Mouse (Mus musculus) intestine, embryonic 14.5 days (tissue): ENCODE measurements at regions not wholly inside any gene's neighbourhood (a gene's known extent, or its start where the extent isn't known, plus 50 kb on each side); places are given as distances from the start of the nearest gene placed in this dataset.

Experiments used
- ATAC-seq: fragments of 200-750 bp; cut with Nextera tagmentation; replicated peaks from 2 replicates; pipeline ENCODE4 v1.8.0; 2017; ENCODE audit warnings: low read depth, moderate number of reproducible peaks, moderate TSS enrichment, moderate library complexity; ENCODE audit not compliant: low FRiP score, low TSS enrichment
- DNase-seq: peaks from one replicate; pipeline ENCODE4 v3.0.0-alpha.2; 2018; ENCODE audit warnings: low spot score
- H3K27ac ChIP-seq: fragments of 300-500 bp; sonication (generic); 2 replicates; pipeline ENCODE4 v1.5.1; 2014; ENCODE audit warnings: low read depth, mild to moderate bottlenecking, control low read depth
- H3K27me3 ChIP-seq: fragments of 300-500 bp; sonication (generic); replicated peaks from 2 replicates; pipeline ENCODE4 v1.6.1; 2014; ENCODE audit warnings: low read length, control low read depth; ENCODE audit not compliant: control insufficient read depth, insufficient read depth
- H3K36me3 ChIP-seq: fragments of 300-500 bp; sonication (generic); 2 replicates; pipeline ENCODE4 v1.6.1; 2014; ENCODE audit warnings: low read length, control low read depth; ENCODE audit not compliant: control insufficient read depth, insufficient read depth
- H3K4me1 ChIP-seq: fragments of 300-500 bp; sonication (generic); replicated peaks from 2 replicates; pipeline ENCODE4 v1.6.1; 2014; ENCODE audit warnings: low read length, control low read depth, mixed read lengths; ENCODE audit not compliant: control insufficient read depth, insufficient read depth
- H3K4me2 ChIP-seq: fragments of 300-500 bp; sonication (generic); 2 replicates; pipeline ENCODE4 v1.6.1; 2014; ENCODE audit warnings: low read length
- H3K4me3 ChIP-seq: fragments of 300-500 bp; sonication (generic); 2 replicates; pipeline ENCODE4 v1.5.1; 2014; ENCODE audit warnings: low read depth, low read length, control low read depth, mixed read lengths
- H3K9ac ChIP-seq: fragments of 300-500 bp; sonication (generic); 2 replicates; pipeline ENCODE4 v1.6.1; 2014; ENCODE audit warnings: mild to moderate bottlenecking, low read length
- H3K9me3 ChIP-seq: fragments of 300-500 bp; sonication (generic); 2 replicates; pipeline ENCODE4 v1.6.1; 2016; ENCODE audit warnings: low read length, control low read depth; ENCODE audit not compliant: control insufficient read depth
- WGBS: fragments of 180-500 bp; shearing (Covaris S2); extraction: QIAGEN DNeasy Blood & Tissue Kit; methylation state at CpG from one replicate; pipeline ENCODE4 v1.1.7; 2014; 5-methylcytosine and 5-hydroxymethylcytosine counted together

- Histone ChIP-seq H3K27me3 (no peaks in the 10 kb centered on the region), H3K4me3 (peak overlapping the region; percentile 36), H3K4me2 (peak overlapping the region; percentile 63), H3K27ac (peak overlapping the region; percentile 58), H3K9me3 (no peaks in the 10 kb centered on the region), H3K9ac (peak overlapping the region; percentile 66), H3K36me3 (no peaks in the 10 kb centered on the region), H3K4me1 (no peaks in the 10 kb centered on the region; the same call in 1 of the 2 replicates)
- WGBS: 25% methylated on average over 13 of the region's 13 CpGs
- ATAC-seq (no peak; the same call in none of the 2 replicates), DNase-seq (no peak)
Observed at GRCm38 (mm10) chr15:36937757-36938498, 69.6 kb downstream of the Zfp706 start.

DNA sequence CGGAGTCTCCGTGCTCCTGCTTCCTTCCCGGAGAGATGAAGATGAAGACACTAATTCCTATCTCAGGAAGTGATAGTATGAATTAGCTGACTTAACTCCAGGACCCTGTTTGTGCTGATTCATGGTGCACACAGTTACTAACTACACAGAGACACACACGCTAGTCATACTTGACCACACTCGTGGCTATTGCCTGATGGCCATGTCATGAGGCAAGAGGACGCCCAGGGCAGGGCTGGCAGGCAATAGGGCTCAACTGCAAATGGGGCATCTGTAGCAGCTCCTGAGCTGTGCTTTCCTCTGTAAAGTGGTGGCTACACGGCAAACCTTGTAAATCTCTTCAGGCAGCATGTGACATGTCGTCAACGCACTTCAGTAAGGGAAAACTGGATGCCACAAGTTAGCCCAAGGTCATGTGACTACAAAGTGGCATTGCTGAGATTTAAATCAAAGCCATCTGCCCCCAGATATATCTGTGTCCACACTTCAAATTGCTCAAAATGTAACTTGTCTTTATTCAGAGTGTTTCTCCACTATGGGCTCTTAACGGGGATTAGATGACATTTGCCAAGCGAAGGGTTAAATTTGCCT, 70.4 kb downstream of the Zfp706 start:
- WGBS: 89% methylated on average over 11 of the region's 11 CpGs
- Histone ChIP-seq H3K36me3 (no peaks in the 10 kb centered on the region), H3K4me3 (no peak overlapping the region), H3K9ac (no peak overlapping the region), H3K27me3 (no peaks in the 10 kb centered on the region), H3K4me1 (no peaks in the 10 kb centered on the region; the same call in 1 of the 2 replicates), H3K27ac (no peak overlapping the region), H3K4me2 (no peak overlapping the region), H3K9me3 (no peaks in the 10 kb centered on the region)
- ATAC-seq: no peak
- no peak for DNase-seq

DNA sequence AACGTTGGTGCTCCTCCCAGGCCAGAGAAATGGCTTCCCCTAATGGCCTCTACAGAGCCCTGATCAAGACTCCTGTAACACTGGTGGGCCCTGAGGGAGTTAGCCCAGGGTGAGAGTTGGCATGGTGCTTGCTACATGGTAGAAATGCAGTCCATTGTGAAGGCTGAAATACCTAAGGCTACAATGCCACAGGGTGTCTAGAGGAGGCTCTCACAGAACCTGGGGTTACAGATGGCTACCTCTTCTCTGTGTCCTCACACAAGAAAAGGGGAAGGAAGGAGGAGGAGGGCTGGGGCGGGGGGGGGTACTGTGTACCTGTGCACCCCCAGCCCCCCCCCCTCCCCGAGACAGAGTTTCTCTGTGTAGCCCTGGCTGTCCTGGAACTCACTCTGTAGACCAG, 72.8 kb downstream of the Zfp706 start:
- Histone ChIP-seq H3K36me3 (no peaks in the 10 kb centered on the region), H3K9me3 (no peaks in the 10 kb centered on the region), H3K9ac (no peak overlapping the region), H3K4me1 (no peaks in the 10 kb centered on the region; the same call in 1 of the 2 replicates), H3K4me3 (no peak overlapping the region), H3K4me2 (no peak overlapping the region), H3K27me3 (no peaks in the 10 kb centered on the region), H3K27ac (no peak overlapping the region)
- 58% methylated on average over 3 of the region's 3 CpGs for WGBS
- ATAC-seq (no peak), DNase-seq (no peak)

GRCm38 (mm10) chr15:36933581-36933991, 74.0 kb downstream of the Zfp706 start:
- no peak for DNase-seq
- H3K9ac ChIP-seq: no peak overlapping the region
- no peak overlapping the region for H3K4me2 ChIP-seq
- no peaks in the 10 kb centered on the region; the same call in 1 of the 2 replicates for H3K4me1 ChIP-seq
- no peak overlapping the region for H3K27ac ChIP-seq
- no peaks in the 10 kb centered on the region for H3K36me3 ChIP-seq
- no peak overlapping the region for H3K4me3 ChIP-seq
- H3K27me3 ChIP-seq: no peaks in the 10 kb centered on the region
- 92% methylated on average over 2 of the region's 2 CpGs for WGBS
- H3K9me3 ChIP-seq: no peaks in the 10 kb centered on the region
- ATAC-seq: no peak

DNA sequence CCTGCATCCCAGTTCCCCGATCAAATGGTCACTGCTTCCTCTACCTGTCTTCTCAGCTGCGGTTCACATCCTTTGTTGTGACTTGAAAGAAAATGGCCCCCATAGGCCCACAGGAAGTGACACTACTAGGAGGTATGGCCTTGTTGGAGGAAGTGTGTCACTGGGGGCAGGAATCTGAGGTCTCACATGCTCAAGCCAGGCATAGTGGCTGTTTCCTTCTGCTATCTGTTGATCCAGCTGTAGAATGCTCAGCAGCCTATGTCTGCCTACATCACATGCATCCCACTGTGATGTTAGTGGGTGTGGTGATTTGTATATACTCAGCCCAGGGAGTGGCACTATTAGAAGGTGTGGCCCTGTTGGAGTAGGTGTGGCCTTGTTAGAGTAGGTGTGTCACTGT, 76.1 kb downstream of the Zfp706 start:
- Histone ChIP-seq H3K4me3 (no peak overlapping the region), H3K9me3 (no peaks in the 10 kb centered on the region), H3K36me3 (no peaks in the 10 kb centered on the region), H3K4me2 (no peak overlapping the region), H3K27me3 (no peaks in the 10 kb centered on the region), H3K27ac (no peak overlapping the region), H3K4me1 (no peaks in the 10 kb centered on the region), H3K9ac (no peak overlapping the region)
- WGBS: 87% methylated on average over 2 of the region's 2 CpGs
- no peak for ATAC-seq
- DNase-seq: no peak

GRCm38 (mm10) chr15:36930433-36930832, 77.1 kb downstream of the Zfp706 start:
- H3K27me3 ChIP-seq: no peaks in the 10 kb centered on the region
- no peaks in the 10 kb centered on the region for H3K4me1 ChIP-seq
- DNase-seq: no peak
- no peaks in the 10 kb centered on the region for H3K9me3 ChIP-seq
- H3K4me3 ChIP-seq: no peak overlapping the region
- 86% methylated on average over 6 of the region's 6 CpGs for WGBS
- H3K4me2 ChIP-seq: no peak overlapping the region
- no peak overlapping the region for H3K27ac ChIP-seq
- H3K36me3 ChIP-seq: no peaks in the 10 kb centered on the region
- H3K9ac ChIP-seq: no peak overlapping the region
- no peak for ATAC-seq

DNA sequence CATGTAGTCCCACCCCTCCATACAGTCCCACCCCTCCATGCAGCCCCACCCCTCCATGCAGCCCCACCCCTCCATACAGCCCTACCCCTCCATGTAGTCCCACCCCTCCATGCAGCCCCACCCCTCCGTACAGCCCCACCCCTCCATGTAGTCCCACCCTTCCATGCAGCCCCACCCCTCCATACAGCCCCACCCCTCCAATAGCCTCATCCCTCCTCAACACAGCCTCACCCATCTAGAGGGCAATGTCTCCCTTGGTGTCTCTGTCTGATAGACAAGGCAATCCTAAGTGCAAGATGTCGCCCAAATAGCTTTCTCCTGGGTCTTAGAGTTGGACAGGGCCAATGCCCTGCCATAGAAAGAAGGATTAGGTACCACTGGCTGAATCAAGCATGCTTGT, 77.8 kb downstream of the Zfp706 start:
- Histone ChIP-seq H3K9me3 (no peaks in the 10 kb centered on the region), H3K36me3 (no peaks in the 10 kb centered on the region), H3K4me3 (no peak overlapping the region), H3K4me1 (no peaks in the 10 kb centered on the region), H3K27me3 (no peaks in the 10 kb centered on the region), H3K9ac (no peak overlapping the region), H3K4me2 (no peak overlapping the region), H3K27ac (no peak overlapping the region)
- WGBS: 73% methylated on average over 2 of the region's 2 CpGs
- ATAC-seq: no peak
- DNase-seq: no peak

- Histone ChIP-seq H3K4me1 (no peaks in the 10 kb centered on the region), H3K27ac (no peak overlapping the region), H3K9me3 (no peaks in the 10 kb centered on the region), H3K9ac (no peak overlapping the region), H3K27me3 (no peaks in the 10 kb centered on the region), H3K36me3 (no peaks in the 10 kb centered on the region), H3K4me2 (no peak overlapping the region), H3K4me3 (no peak overlapping the region)
- DNase-seq (no peak), ATAC-seq (no peak)
- WGBS: 86% methylated on average over 3 of the region's 3 CpGs
Observed at GRCm38 (mm10) chr15:36929088-36929487, 78.5 kb downstream of the Zfp706 start.

GRCm38 (mm10) chr15:36928678-36929077, 78.9 kb downstream of the Zfp706 start:
- H3K9me3 ChIP-seq: no peaks in the 10 kb centered on the region
- H3K4me3 ChIP-seq: no peak overlapping the region
- H3K27me3 ChIP-seq: no peaks in the 10 kb centered on the region
- no peak overlapping the region for H3K27ac ChIP-seq
- no peaks in the 10 kb centered on the region for H3K4me1 ChIP-seq
- WGBS: 94% methylated on average over 4 of the region's 4 CpGs
- ATAC-seq: no peak
- DNase-seq: no peak
- no peak overlapping the region for H3K4me2 ChIP-seq
- H3K36me3 ChIP-seq: no peaks in the 10 kb centered on the region
- H3K9ac ChIP-seq: no peak overlapping the region
